Mouse (Mus musculus): ENCODE data around the gene 1700014D04Rik. TPM values are rescaled to one million over a fixed set of nuclear protein-coding genes. Genes with fewer than 3 reads are reported as not detected.
"Not testable (repeated sequence)": the region's sequence is repeated elsewhere in the genome, so short reads cannot be mapped to it uniquely, and the experiment has no call there.

1700014D04Rik gene
- 0.05 and 0.21 TPM in 2 replicates for polyA plus RNA-seq (2015; fragmentation: Nextera tagmentation; extraction: Ambion mirVana)

- Histone ChIP-seq H3K4me3 (no peak within 1 kb of the TSS), H3K27ac (replicated peaks) (no peak within 1 kb of the TSS), H3K36me3 (no peaks in the 10 kb centered on the region), H3K9ac (no peak within 1 kb of the TSS), H3K9me3 (no peaks in the 10 kb centered on the region), H3K4me2 (no peak within 1 kb of the TSS), H3K4me1 (replicated peaks) (no peaks in the 10 kb centered on the region), H3K27me3 (no peaks in the 10 kb centered on the region)
- no peak for ATAC-seq (ENCODE audit: low FRiP score, low read depth)
- 84% methylated on average over 9 of the region's 9 CpGs for WGBS
Observed at GRCm38 (mm10) chr13:59746711-59747110, at the start of gene 1700014D04Rik. Gene 1700014D04Rik (minus strand): TSS chr13:59746752.

DNA sequence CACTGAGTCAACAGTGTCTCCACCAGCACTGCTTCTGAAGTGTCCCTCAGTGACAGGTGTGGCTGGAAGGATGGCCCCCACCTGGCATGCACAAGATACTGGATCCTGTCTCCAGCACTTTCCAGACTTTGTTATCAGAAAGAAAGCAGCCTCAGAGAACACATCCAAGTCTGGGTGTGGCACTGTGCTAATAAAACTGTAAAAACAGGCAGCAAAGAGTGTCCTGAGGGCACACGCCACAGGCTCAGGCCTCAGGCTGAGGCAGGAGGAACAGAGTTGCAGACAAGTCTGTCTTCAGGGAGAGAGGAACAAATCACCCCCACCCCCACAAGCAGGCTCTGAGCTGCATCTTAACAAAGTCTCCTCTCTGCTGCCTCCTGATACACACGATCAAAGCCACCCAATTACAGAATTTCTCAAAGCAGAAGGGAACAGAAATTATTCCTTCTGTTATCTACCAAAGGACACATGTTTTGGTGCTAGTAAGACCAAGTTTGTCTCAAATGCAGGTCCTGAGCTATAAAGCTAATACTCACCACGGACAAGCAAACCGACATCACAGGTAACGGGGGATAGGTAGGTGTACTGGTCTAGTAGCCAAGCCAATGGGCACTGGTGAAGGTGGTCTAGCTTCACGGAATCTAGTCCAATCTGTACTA is 49.4 kb upstream of the 1700014D04Rik start:
- peaks cover 92% of the 10 kb centered on the region for H3K36me3 ChIP-seq
- no peak overlapping the region for H3K27ac ChIP-seq (replicated peaks)
- no peaks in the 10 kb centered on the region for H3K4me1 ChIP-seq (replicated peaks)
- no peak for ATAC-seq (ENCODE audit: low FRiP score, low read depth)
- H3K9me3 ChIP-seq, result no peaks in the 10 kb centered on the region
- H3K4me3 ChIP-seq, result no peak overlapping the region
- 96% methylated on average over 6 of the region's 6 CpGs for WGBS
- H3K4me2 ChIP-seq, result no peak overlapping the region
- no peaks in the 10 kb centered on the region for H3K27me3 ChIP-seq
- no peak overlapping the region for H3K9ac ChIP-seq

GRCm38 (mm10) chr13:59794786-59795185 is 48.2 kb upstream of the 1700014D04Rik start:
- no peaks in the 10 kb centered on the region for H3K4me1 ChIP-seq (replicated peaks)
- whole genome bisulfite sequencing, result 92% methylated on average over 1 of the region's 1 CpGs
- no peak overlapping the region for H3K9ac ChIP-seq
- no peaks in the 10 kb centered on the region for H3K27me3 ChIP-seq
- H3K27ac ChIP-seq (replicated peaks), result no peak overlapping the region
- no peak for ATAC-seq (ENCODE audit: low FRiP score, low read depth)
- H3K36me3 ChIP-seq, result peaks cover 92% of the 10 kb centered on the region
- H3K4me3 ChIP-seq, result no peak overlapping the region
- no peak overlapping the region for H3K4me2 ChIP-seq
- H3K9me3 ChIP-seq, result no peaks in the 10 kb centered on the region

GRCm38 (mm10) chr13:59782145-59782544 is 35.6 kb upstream of the 1700014D04Rik start, which contains the start of gene Gm49354:
Gene Gm49354 (minus strand): TSS chr13:59782245.
- 95% methylated on average over 7 of the region's 7 CpGs for whole genome bisulfite sequencing
- Histone ChIP-seq H3K4me2 (no peak within 1 kb of the TSS), H3K9ac (no peak within 1 kb of the TSS), H3K36me3 (peaks cover 67% of the 10 kb centered on the region), H3K27ac (replicated peaks) (no peak within 1 kb of the TSS), H3K27me3 (no peaks in the 10 kb centered on the region), H3K4me3 (no peak within 1 kb of the TSS), H3K4me1 (replicated peaks) (no peaks in the 10 kb centered on the region), H3K9me3 (no peaks in the 10 kb centered on the region)
- no peak for ATAC-seq (ENCODE audit: low FRiP score, low read depth)

DNA sequence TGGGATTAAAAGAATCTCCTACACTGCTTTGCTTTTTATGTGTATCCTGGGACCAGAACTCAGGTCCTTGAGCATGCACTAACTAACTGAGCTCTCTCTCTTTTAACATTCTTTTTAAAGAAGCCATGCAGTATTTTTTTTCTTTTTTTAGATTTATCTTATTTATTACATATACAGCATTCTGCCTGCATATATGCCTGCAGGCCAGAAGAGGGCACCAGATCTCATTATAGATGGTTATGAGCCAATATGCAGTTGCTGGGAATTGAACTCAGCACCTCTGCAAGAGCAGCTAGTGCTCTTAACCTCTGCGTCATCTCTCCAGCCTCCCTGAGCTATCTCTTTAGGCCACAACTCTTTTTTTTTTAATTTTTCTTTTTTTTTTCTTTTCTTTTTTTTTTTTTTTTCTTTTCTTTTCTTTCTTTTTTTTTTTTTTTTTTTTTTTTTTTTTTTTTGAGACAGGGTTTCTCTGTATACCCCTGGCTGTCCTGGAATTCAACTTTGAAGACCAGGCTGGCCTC is 33.3 kb upstream of the 1700014D04Rik start:
- not testable (repeated sequence) for H3K27me3 ChIP-seq; H3K4me2 ChIP-seq; H3K9ac ChIP-seq; H3K27ac ChIP-seq (replicated peaks); H3K9me3 ChIP-seq; H3K4me3 ChIP-seq; H3K4me1 ChIP-seq (replicated peaks); ATAC-seq (ENCODE audit: low FRiP score, low read depth)
- H3K36me3 ChIP-seq, result peaks cover 74% of the 10 kb centered on the region
- WGBS, result 100% methylated on average over 1 of the region's 1 CpGs

DNA sequence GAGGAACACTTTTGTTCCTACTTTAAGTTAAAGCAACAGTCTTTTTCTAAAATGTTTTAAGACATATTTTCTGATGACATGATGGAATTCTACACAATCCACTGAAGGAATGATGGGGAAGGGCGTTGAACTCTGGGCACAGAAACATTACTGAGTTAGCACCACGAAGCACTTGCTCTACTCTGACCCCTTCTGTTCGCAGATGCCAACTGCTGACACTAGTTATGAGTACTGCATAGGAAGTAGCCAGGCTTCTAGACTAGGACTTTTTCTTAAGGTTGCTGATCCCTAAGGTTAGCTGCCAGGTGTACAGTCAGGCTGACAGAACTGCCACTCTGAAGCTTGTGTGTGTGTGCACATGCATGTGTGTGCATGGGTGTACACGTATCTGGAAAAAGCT is 32.7 kb upstream of the 1700014D04Rik start:
- Histone ChIP-seq H3K9ac (no peak overlapping the region), H3K4me1 (replicated peaks) (no peaks in the 10 kb centered on the region), H3K9me3 (no peaks in the 10 kb centered on the region), H3K27ac (replicated peaks) (no peak overlapping the region), H3K4me2 (no peak overlapping the region), H3K27me3 (no peaks in the 10 kb centered on the region), H3K4me3 (no peak overlapping the region), H3K36me3 (peaks cover 76% of the 10 kb centered on the region)
- ATAC-seq (ENCODE audit: low FRiP score, low read depth), result no peak
- 87% methylated on average over 4 of the region's 4 CpGs for WGBS

- H3K36me3 ChIP-seq, result peaks cover 50% of the 10 kb centered on the region
- H3K4me1 ChIP-seq (replicated peaks), result peaks cover 13% of the 10 kb centered on the region
- H3K4me3 ChIP-seq, result no peak overlapping the region
- no peak for ATAC-seq (ENCODE audit: low FRiP score, low read depth)
- WGBS, result 90% methylated on average over 3 of the region's 3 CpGs
- no peak overlapping the region for H3K27ac ChIP-seq (replicated peaks)
- no peaks in the 10 kb centered on the region for H3K9me3 ChIP-seq
- no peak overlapping the region for H3K4me2 ChIP-seq
- H3K9ac ChIP-seq, result no peak overlapping the region
- H3K27me3 ChIP-seq, result no peaks in the 10 kb centered on the region
Observed at GRCm38 (mm10) chr13:59775168-59775567, 28.6 kb upstream of the 1700014D04Rik start.

- Histone ChIP-seq H3K27ac (replicated peaks) (peak overlapping the region; percentile 98), H3K27me3 (no peaks in the 10 kb centered on the region), H3K4me1 (replicated peaks) (peaks cover 40% of the 10 kb centered on the region), H3K36me3 (peaks cover 16% of the 10 kb centered on the region), H3K9me3 (no peaks in the 10 kb centered on the region), H3K9ac (peak overlapping the region; percentile 76; the same call in 1 of the 2 replicates), H3K4me3 (no peak overlapping the region), H3K4me2 (peak overlapping the region; percentile 66; the same call in 1 of the 2 replicates)
- no peak for ATAC-seq (ENCODE audit: low FRiP score, low read depth)
- 59% methylated on average over 9 of the region's 9 CpGs for WGBS
Observed at GRCm38 (mm10) chr13:59771257-59771656, 24.7 kb upstream of the 1700014D04Rik start.

- H3K36me3 ChIP-seq, result peaks cover 16% of the 10 kb centered on the region
- H3K4me2 ChIP-seq, result peak overlapping the region; percentile 66
- no peak for ATAC-seq (ENCODE audit: low FRiP score, low read depth)
- peak overlapping the region; percentile 76 for H3K9ac ChIP-seq
- H3K27ac ChIP-seq (replicated peaks), result peak overlapping the region; percentile 98
- 75% methylated on average over 9 of the region's 9 CpGs for WGBS
- peak overlapping the region; percentile 89 for H3K4me3 ChIP-seq
- peaks cover 44% of the 10 kb centered on the region for H3K4me1 ChIP-seq (replicated peaks)
- H3K27me3 ChIP-seq, result no peaks in the 10 kb centered on the region
- no peaks in the 10 kb centered on the region for H3K9me3 ChIP-seq
Observed at GRCm38 (mm10) chr13:59770847-59771246, 24.3 kb upstream of the 1700014D04Rik start.

- H3K27me3 ChIP-seq, result no peaks in the 10 kb centered on the region
- H3K4me2 ChIP-seq, result peak overlapping the region; percentile 66
- H3K9ac ChIP-seq, result peak overlapping the region; percentile 76
- no peaks in the 10 kb centered on the region for H3K9me3 ChIP-seq
- H3K36me3 ChIP-seq, result peaks cover 16% of the 10 kb centered on the region
- peak overlapping the region; percentile 98 for H3K27ac ChIP-seq (replicated peaks)
- H3K4me3 ChIP-seq, result peak overlapping the region; percentile 89
- 0% methylated on average over 28 of the region's 28 CpGs for WGBS
- H3K4me1 ChIP-seq (replicated peaks), result peaks cover 47% of the 10 kb centered on the region
- ATAC-seq (ENCODE audit: low FRiP score, low read depth), result peak; percentile 85
Observed at GRCm38 (mm10) chr13:59770164-59770562, 23.6 kb upstream of the 1700014D04Rik start.

DNA sequence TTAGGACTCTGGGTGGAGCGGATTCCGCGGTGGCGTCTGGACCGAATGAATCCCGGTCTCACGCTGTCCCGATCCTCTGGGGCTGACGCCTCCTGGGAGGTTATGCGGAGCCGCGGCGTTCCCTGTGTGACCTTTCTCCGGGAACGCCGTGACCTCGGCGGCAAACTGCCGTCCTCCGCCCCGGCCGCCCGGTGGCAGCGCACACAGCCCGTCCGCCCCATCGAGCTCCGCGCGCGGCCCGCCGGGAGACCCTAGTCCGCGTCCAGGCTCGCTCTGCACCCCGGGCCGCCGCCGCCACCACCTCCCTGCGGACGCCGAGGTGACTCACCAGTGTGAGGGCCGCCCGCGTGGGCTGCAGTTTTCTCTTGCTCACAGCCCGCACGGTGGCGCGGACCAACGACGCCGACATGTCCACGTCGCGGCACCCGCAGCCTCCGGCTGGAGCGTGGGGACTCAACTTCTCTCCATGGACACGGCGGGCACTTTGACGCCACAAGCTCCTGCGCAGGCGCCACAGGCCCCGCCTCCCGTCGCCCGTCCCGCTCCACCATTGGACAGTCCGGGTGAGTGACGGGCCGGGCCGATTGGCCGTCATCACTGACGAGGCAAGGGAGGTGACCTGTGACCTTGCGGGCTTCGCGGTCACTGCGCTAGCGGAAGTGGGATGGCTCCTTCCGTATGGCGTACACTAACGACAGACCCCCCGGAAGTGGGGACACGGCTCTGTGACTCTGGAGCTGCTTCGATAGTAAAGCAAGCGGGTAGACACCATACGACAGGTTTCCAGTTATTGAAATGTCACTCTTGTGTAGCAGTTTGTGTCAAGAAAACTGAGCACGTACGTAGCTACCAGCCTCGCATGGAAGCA is 23.0 kb upstream of the 1700014D04Rik start, which contains the start of gene Isca1:
TSS of gene Isca1 (minus strand) at position 515 of the 868 bp plus-strand sequence.
- Histone ChIP-seq H3K27me3 (no peaks in the 10 kb centered on the region), H3K27ac (replicated peaks) (peak within 1 kb of the TSS; percentile 98), H3K9ac (peak within 1 kb of the TSS; percentile 76), H3K4me1 (replicated peaks) (peaks cover 47% of the 10 kb centered on the region), H3K36me3 (peaks cover 10% of the 10 kb centered on the region), H3K4me2 (peak within 1 kb of the TSS; percentile 71), H3K4me3 (peak within 1 kb of the TSS; percentile 89), H3K9me3 (no peaks in the 10 kb centered on the region)
- ATAC-seq (ENCODE audit: low FRiP score, low read depth), result peak; percentile 97
- under 1% methylated on average over 91 of the region's 91 CpGs for WGBS

DNA sequence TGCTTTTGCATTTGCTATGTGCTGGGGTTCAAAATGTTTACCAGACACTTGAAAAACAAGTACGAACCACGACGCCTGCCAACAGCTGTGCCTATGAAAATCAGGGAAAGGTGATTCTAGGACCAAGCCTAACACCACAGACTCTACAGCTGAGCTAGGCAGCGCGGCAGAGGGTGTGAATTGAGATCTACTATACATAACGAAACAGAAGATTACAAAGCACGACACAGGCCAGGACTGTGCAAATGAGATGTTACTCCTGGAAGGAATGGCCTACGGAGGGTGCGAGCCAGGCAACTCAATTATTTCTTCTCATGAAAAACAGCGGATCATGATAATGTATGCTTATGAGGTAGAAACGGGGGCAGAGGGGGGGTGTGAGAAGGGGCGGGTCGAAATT is 22.0 kb upstream of the 1700014D04Rik start:
- 33% methylated on average over 13 of the region's 13 CpGs for WGBS
- Histone ChIP-seq H3K4me3 (peak overlapping the region; percentile 89), H3K27me3 (no peaks in the 10 kb centered on the region), H3K4me1 (replicated peaks) (peaks cover 47% of the 10 kb centered on the region), H3K27ac (replicated peaks) (no peak overlapping the region), H3K9me3 (no peaks in the 10 kb centered on the region), H3K4me2 (peak overlapping the region; percentile 71), H3K36me3 (peaks cover 10% of the 10 kb centered on the region), H3K9ac (peak overlapping the region; percentile 76)
- ATAC-seq (ENCODE audit: low FRiP score, low read depth), result no peak

Data from hindbrain, embryonic 15.5 days (tissue).